Mouse (Mus musculus) frontal cortex, postnatal 36 days (tissue): ENCODE data around the gene Tnfrsf8.
"Not testable (repeated sequence)": the region's sequence is repeated elsewhere in the genome, so short reads cannot be mapped to it uniquely, and the experiment has no call there.

ENCODE experiments used
- DNase-seq, 2 experiments: peaks; one replicate each; pipeline ENCODE4 v3.0.0; 2022; ENCODE audit warnings: low spot score in 2 of 2

The Tnfrsf8 gene

GRCm38 (mm10) chr4:145314836-145315467 lies at the start of gene Tnfrsf8:
TSS of gene Tnfrsf8 (minus strand) at chr4:145315164.
- no peak for DNase-seq

- DNase-seq, result not testable (repeated sequence)
Observed at GRCm38 (mm10) chr4:145361635-145362034, 46.7 kb upstream of the Tnfrsf8 start.

GRCm38 (mm10) chr4:145361065-145361464 lies 46.1 kb upstream of the Tnfrsf8 start:
- no peak for DNase-seq

GRCm38 (mm10) chr4:145360567-145360966 lies 45.6 kb upstream of the Tnfrsf8 start:
- DNase-seq, result no peak

- no peak for DNase-seq
Observed at GRCm38 (mm10) chr4:145356234-145356633, 41.3 kb upstream of the Tnfrsf8 start.

- no peak for DNase-seq
Observed at GRCm38 (mm10) chr4:145353855-145354254, 38.9 kb upstream of the Tnfrsf8 start.

GRCm38 (mm10) chr4:145344948-145345347 lies 30.0 kb upstream of the Tnfrsf8 start:
- no peak for DNase-seq

GRCm38 (mm10) chr4:145341879-145342809 lies 27.2 kb upstream of the Tnfrsf8 start:
- no peak for DNase-seq

GRCm38 (mm10) chr4:145337906-145338858 lies 23.2 kb upstream of the Tnfrsf8 start:
- no peak for DNase-seq

- no peak for DNase-seq
Observed at GRCm38 (mm10) chr4:145336587-145336986, 21.6 kb upstream of the Tnfrsf8 start.

- no peak for DNase-seq
Observed at GRCm38 (mm10) chr4:145336019-145336418, 21.1 kb upstream of the Tnfrsf8 start.

GRCm38 (mm10) chr4:145323631-145324030 lies 8.7 kb upstream of the Tnfrsf8 start:
- DNase-seq, result no peak

GRCm38 (mm10) chr4:145322995-145323627 lies 8.1 kb upstream of the Tnfrsf8 start:
- DNase-seq, result no peak

- DNase-seq, result no peak
Observed at GRCm38 (mm10) chr4:145322211-145322610, 7.2 kb upstream of the Tnfrsf8 start.

GRCm38 (mm10) chr4:145320624-145321023 lies 5.7 kb upstream of the Tnfrsf8 start:
- peak; percentile 9 to 12 for DNase-seq

GRCm38 (mm10) chr4:145319274-145320226 lies 4.6 kb upstream of the Tnfrsf8 start:
- DNase-seq, result peak; percentile 33 to 34

- no peak for DNase-seq
Observed at GRCm38 (mm10) chr4:145316708-145317107, 1.7 kb upstream of the Tnfrsf8 start.

GRCm38 (mm10) chr4:145313966-145314365 lies 998 bp downstream of the Tnfrsf8 start:
- DNase-seq, result no peak

- DNase-seq, result no peak
Observed at GRCm38 (mm10) chr4:145313256-145313655, 1.7 kb downstream of the Tnfrsf8 start.

GRCm38 (mm10) chr4:145312530-145312929 lies 2.4 kb downstream of the Tnfrsf8 start:
- DNase-seq, result no peak
